Mouse (Mus musculus) heart, embryonic 11.5 days (tissue): ENCODE results near the gene Lig1. TPM values are rescaled to one million over a fixed set of nuclear protein-coding genes. Genes with fewer than 3 reads are reported as not detected.
"Not testable (repeated sequence)": the region's sequence is repeated elsewhere in the genome, so short reads cannot be mapped to it uniquely, and the experiment has no call there.

Experiments used
- ATAC-seq: fragments of 200-750 bp; cut with Nextera tagmentation; replicated peaks from 2 replicates; pipeline ENCODE4 v1.8.0; 2017; ENCODE audit warnings: moderate library complexity; ENCODE audit not compliant: insufficient number of reproducible peaks, low FRiP score, low TSS enrichment
- H3K27ac ChIP-seq: fragments of 300-500 bp; sonication (generic); 2 replicates; pipeline ENCODE4 v1.5.1; 2014; ENCODE audit warnings: mild to moderate bottlenecking, low read depth, low read length
- H3K27me3 ChIP-seq: fragments of 300-500 bp; sonication (generic); 2 replicates; pipeline ENCODE4 v1.6.1; 2014; ENCODE audit warnings: mild to moderate bottlenecking, low read length, mixed read lengths; ENCODE audit not compliant: control insufficient read depth, insufficient read depth
- H3K36me3 ChIP-seq: fragments of 300-500 bp; sonication (generic); 2 replicates; pipeline ENCODE4 v1.6.1; 2014; ENCODE audit warnings: mild to moderate bottlenecking, low read length, moderate library complexity, mixed read lengths; ENCODE audit not compliant: control insufficient read depth, insufficient read depth
- H3K4me1 ChIP-seq: fragments of 300-500 bp; sonication (generic); 2 replicates; pipeline ENCODE4 v1.6.1; 2014; ENCODE audit warnings: low read length; ENCODE audit not compliant: control insufficient read depth, insufficient read depth
- H3K4me2 ChIP-seq: fragments of 300-500 bp; sonication (generic); 2 replicates; pipeline ENCODE4 v1.6.1; 2014; ENCODE audit warnings: mild to moderate bottlenecking, moderate library complexity
- H3K4me3 ChIP-seq: fragments of 300-500 bp; sonication (generic); 2 replicates; pipeline ENCODE4 v1.5.1; 2014; ENCODE audit warnings: low read depth, low read length
- H3K9ac ChIP-seq: fragments of 300-500 bp; sonication (generic); 2 replicates; pipeline ENCODE4 v1.6.1; 2014; ENCODE audit warnings: mild to moderate bottlenecking, low read depth, low read length, moderate library complexity
- H3K9me3 ChIP-seq: fragments of 300-500 bp; sonication (generic); replicated peaks from 2 replicates; pipeline ENCODE4 v1.6.1; 2016; ENCODE audit warnings: low read length; ENCODE audit not compliant: control insufficient read depth
- WGBS: fragments of 180-500 bp; shearing (Covaris S2); extraction: QIAGEN DNeasy Blood & Tissue Kit; methylation state at CpG from one replicate; pipeline ENCODE4 v1.1.7; 2014; ENCODE audit not compliant: insufficient replicate concordance; 5-methylcytosine and 5-hydroxymethylcytosine counted together
- polyA plus RNA-seq: library from polyadenylated mRNA; unstranded; fragments of >200 nt; fragmentation: Nextera tagmentation; extraction: Ambion mirVana; gene quantifications from 2 replicates; pipeline ENCODE4 v1.2.1, GENCODE M21; 2014

The Lig1 gene
- polyA plus RNA-seq, 1 experiment from 2014 or later = 95.3 TPM

GRCm38 (mm10) chr7:13278308-13278891 lies 1.3 kb downstream of the Lig1 start, which contains the start of gene Zswim9:
TSS of gene Zswim9 (minus strand) at chr7:13278721.
- H3K36me3 ChIP-seq = peaks cover 17% of the 10 kb centered on the region
- peak; percentile 98 for ATAC-seq

DNA sequence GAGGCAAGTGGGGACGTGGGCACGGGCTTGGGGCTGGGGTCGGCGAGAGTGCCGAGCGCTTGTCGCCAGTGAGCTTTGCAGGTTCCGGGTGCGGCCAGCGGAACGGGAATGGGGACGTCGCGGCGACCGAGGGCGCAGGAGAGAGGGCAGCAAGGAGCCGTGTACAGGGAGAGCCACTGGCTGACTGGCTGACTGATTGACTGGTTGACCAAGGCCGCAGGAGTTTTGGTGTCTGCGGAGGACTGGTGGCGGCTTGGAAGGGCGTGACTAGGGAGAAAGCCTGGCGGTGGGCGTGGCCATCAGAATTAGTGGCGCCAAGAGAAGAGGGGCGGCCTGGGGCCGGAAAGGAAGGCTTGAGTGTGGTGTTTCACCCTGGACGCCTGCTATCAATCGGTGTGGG lies 1.9 kb downstream of the Lig1 start:
- H3K27me3 ChIP-seq, H3K4me1 ChIP-seq, H3K9me3 ChIP-seq: not testable (repeated sequence)
- peak overlapping the region; percentile 35 for H3K4me2 ChIP-seq
- H3K9ac ChIP-seq = peak overlapping the region; percentile 86; the same call in 1 of the 2 replicates
- H3K27ac ChIP-seq = peak overlapping the region; percentile 87; the same call in 1 of the 2 replicates
- under 1% methylated on average over 13 of the region's 29 CpGs for WGBS
- H3K4me3 ChIP-seq = peak overlapping the region; percentile 80
- ATAC-seq = peak; percentile 74
- H3K36me3 ChIP-seq = peaks cover 15% of the 10 kb centered on the region

More at GRCm38 (mm10) chr7:13278308-13278891, 1.3 kb downstream of the Lig1 start, which contains the start of gene Zswim9:
- peak within 1 kb of the TSS; percentile 80 for H3K4me3 ChIP-seq
- H3K9ac ChIP-seq = peak within 1 kb of the TSS; percentile 86
- peak within 1 kb of the TSS; percentile 82 for H3K4me2 ChIP-seq
- H3K4me1 ChIP-seq = peaks cover 4% of the 10 kb centered on the region; the same call in 1 of the 2 replicates
- H3K27ac ChIP-seq = peak within 1 kb of the TSS; percentile 87
- under 1% methylated on average over 39 of the region's 39 CpGs for WGBS
- no peaks in the 10 kb centered on the region for H3K9me3 ChIP-seq
- no peaks in the 10 kb centered on the region for H3K27me3 ChIP-seq

GRCm38 (mm10) chr7:13288621-13289020 lies 11.5 kb downstream of the Lig1 start:
- no peaks in the 10 kb centered on the region for H3K9me3 ChIP-seq
- peaks cover 16% of the 10 kb centered on the region for H3K36me3 ChIP-seq
- ATAC-seq = no peak
- no peak overlapping the region for H3K27ac ChIP-seq
- H3K4me1 ChIP-seq = no peaks in the 10 kb centered on the region
- no peak overlapping the region for H3K9ac ChIP-seq
- H3K4me2 ChIP-seq = no peak overlapping the region
- H3K4me3 ChIP-seq = no peak overlapping the region
- WGBS = 54% methylated on average over 5 of the region's 5 CpGs
- H3K27me3 ChIP-seq = no peaks in the 10 kb centered on the region

DNA sequence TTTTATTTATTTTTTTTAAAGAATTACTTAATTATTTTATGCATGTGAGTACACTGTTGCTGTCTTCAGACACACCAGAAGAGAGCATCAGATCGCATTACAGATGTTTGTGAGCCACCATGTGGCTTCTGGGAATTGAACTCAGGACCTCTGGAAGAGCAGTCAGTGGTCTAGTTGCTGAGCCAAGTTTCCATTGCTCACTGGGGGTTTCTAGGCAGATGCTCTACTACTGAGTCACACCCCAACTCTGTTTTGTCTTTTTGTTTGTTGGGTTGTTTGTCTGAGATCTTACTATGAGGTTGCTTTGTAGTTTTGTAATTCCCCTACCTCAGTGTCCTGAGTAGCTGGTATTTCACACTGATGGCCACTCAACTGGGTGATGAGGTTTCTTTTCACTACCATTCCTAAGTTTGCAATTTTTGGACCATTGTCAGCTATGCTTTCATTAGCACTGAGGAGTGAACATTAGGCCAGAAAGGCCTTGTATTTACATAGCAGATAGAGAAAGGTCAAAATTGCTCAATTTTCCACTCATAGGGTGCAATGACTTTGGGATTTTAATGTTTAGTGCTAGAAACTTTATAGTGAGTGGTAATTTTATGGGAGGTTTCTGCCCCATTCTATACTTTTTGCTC lies 13.1 kb downstream of the Lig1 start:
- 81% methylated on average over 1 of the region's 1 CpGs for WGBS
- Histone ChIP-seq H3K4me1 (no peaks in the 10 kb centered on the region), H3K27me3 (no peaks in the 10 kb centered on the region), H3K4me3 (no peak overlapping the region), H3K27ac (no peak overlapping the region), H3K36me3 (peaks cover 22% of the 10 kb centered on the region), H3K9me3 (no peaks in the 10 kb centered on the region), H3K9ac (no peak overlapping the region), H3K4me2 (no peak overlapping the region)
- no peak for ATAC-seq

- H3K9ac ChIP-seq = no peak overlapping the region
- no peaks in the 10 kb centered on the region for H3K9me3 ChIP-seq
- WGBS = 82% methylated on average over 2 of the region's 2 CpGs
- no peaks in the 10 kb centered on the region for H3K27me3 ChIP-seq
- ATAC-seq = no peak
- peaks cover 28% of the 10 kb centered on the region for H3K36me3 ChIP-seq
- no peaks in the 10 kb centered on the region for H3K4me1 ChIP-seq
- H3K27ac ChIP-seq = no peak overlapping the region
- no peak overlapping the region for H3K4me2 ChIP-seq
- no peak overlapping the region for H3K4me3 ChIP-seq
Measured at GRCm38 (mm10) chr7:13291370-13291769, 14.3 kb downstream of the Lig1 start.

DNA sequence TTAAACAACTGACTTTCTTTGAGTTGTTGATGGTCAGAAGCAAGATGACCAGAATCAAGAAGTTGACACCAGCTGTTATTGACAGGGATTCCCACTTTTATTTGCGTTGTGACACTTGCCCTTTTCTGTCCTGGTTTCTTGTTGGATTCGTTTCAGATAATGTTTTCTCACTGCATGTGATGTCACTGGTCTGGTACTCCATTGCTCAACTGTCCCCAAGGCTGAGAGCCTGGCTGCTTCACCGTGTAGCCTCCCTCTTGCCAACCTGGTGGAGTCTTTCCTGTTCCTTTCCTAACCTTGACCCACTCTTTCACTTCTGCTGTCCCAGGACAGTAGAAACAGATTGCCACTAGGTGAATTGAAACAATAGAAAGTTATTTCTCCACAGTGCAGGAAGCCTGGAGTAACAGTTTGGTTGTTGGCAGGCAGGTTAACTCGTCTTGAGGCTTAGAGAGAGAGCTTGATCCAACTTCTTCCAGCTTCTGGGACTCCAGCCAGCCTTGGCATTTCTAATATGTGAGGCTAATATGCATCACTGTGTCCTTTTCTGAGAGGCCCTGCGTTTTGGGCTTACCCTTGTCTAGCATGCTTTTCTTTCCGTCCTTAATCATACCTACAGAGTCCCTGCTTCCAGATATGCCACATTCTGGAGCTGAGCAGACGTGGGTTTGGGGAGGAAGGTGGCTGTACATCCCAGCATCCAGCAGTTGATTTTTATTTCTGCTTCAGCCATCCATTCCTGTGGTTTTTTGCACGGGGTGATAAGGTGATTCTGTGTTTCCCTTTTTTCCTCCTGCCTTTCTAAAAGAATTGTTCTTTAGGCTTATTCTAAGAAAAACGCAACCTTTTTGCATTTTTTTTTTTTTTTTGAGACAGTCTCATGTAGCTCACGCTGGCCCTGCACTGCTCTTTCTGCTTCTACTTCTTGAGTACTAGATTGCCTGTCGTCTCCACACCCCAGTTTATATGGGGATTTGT lies 17.1 kb downstream of the Lig1 start:
- peaks cover 42% of the 10 kb centered on the region for H3K36me3 ChIP-seq

GRCm38 (mm10) chr7:13295256-13295655 lies 18.2 kb downstream of the Lig1 start:
- no peaks in the 10 kb centered on the region for H3K27me3 ChIP-seq
- no peak overlapping the region for H3K27ac ChIP-seq
- H3K4me3 ChIP-seq = no peak overlapping the region
- H3K4me1 ChIP-seq = no peaks in the 10 kb centered on the region
- H3K36me3 ChIP-seq = peaks cover 48% of the 10 kb centered on the region
- H3K9me3 ChIP-seq = no peaks in the 10 kb centered on the region
- H3K4me2 ChIP-seq = no peak overlapping the region
- no peak for ATAC-seq
- H3K9ac ChIP-seq = no peak overlapping the region
- 88% methylated on average over 7 of the region's 7 CpGs for WGBS

More for the DNA sequence above, 17.1 kb downstream of the Lig1 start:
- H3K9me3 ChIP-seq = no peaks in the 10 kb centered on the region
- ATAC-seq = no peak
- H3K4me3 ChIP-seq = no peak overlapping the region
- H3K9ac ChIP-seq = no peak overlapping the region
- H3K27me3 ChIP-seq = no peaks in the 10 kb centered on the region
- H3K27ac ChIP-seq = no peak overlapping the region
- 88% methylated on average over 11 of the region's 11 CpGs for WGBS
- no peaks in the 10 kb centered on the region for H3K4me1 ChIP-seq
- H3K4me2 ChIP-seq = no peak overlapping the region

DNA sequence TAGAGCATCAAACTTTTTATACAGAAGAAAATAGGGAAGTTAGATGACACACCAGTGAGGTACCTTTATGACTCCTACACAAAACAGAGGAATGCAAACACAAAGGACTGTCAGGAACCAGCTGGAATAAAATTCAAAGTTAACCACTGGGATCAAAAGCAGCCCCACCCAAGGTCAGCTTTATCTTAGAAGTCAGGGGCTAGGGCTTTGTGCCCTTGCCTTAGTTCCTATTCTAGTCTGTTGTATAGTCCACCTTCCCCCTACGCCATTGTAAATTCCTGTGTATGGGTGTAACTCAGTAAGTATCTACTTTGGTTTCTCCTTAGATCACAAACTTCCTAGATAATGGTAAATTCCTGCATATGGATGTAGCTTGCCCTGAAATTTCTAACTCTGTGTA lies 20.6 kb downstream of the Lig1 start:
- Histone ChIP-seq H3K9ac (no peak overlapping the region), H3K36me3 (peaks cover 54% of the 10 kb centered on the region), H3K4me2 (no peak overlapping the region), H3K27me3 (no peaks in the 10 kb centered on the region), H3K9me3 (no peaks in the 10 kb centered on the region), H3K4me3 (no peak overlapping the region), H3K27ac (no peak overlapping the region), H3K4me1 (no peaks in the 10 kb centered on the region)
- 97% methylated on average over 1 of the region's 1 CpGs for WGBS
- ATAC-seq = no peak
